In genomic region chr2:180895321-180895720, GRCm38 (mm10) we compare ENCODE assay signal across 13 mouse cellular contexts. TPM values are rescaled to one million over a fixed set of nuclear protein-coding genes. Genes with fewer than 3 reads are reported as not detected.
A peak's percentile ranks its signal among the peaks of the same experiment; 100 is the strongest.
DNase-seq lines count a peak whose midpoint lies in the region; ATAC-seq and TF ChIP-seq lines count a peak whose summit lies in the region.
"Had no signal": no experiment of that assay in that cellular context is flagged by ENCODE, and none has a peak within 500 bp of the region (broad histone marks: within the 10 kb centered on the region; RNA-seq: fewer than 3 reads in every experiment).

No protein-coding gene starts in this region.

- peak; percentile 27 for DNase-seq in left cerebral cortex, adult 11 months (ENCODE audit: low spot score)
- no peak for DNase-seq in left cerebral cortex, adult 18-20 months (ENCODE audit: low spot score in 2 of 2)
- peak; percentile 44 for DNase-seq in layer of hippocampus, adult 9-11 months
- no peak for DNase-seq in kidney, postnatal 14 days
- no peak for DNase-seq in ovary, postnatal 14 days (ENCODE audit: low spot score)

- peak overlapping the region; percentile 98 for H3K9ac ChIP-seq in forebrain, embryonic 13.5 days
- H3K9ac ChIP-seq: heart, embryonic 13.5 days had no signal

- WGBS in forebrain, embryonic 13.5 days, result 40% methylated on average over 3 of the region's 3 CpGs
- 19% methylated on average over 3 of the region's 3 CpGs for WGBS in olfactory bulb, adult 2 months

- no peak for ATAC-seq in forebrain, embryonic 13.5 days
- ATAC-seq in megakaryocyte-erythroid progenitor cell, adult 5-6 weeks (replicated peaks; ENCODE audit: low FRiP score, low TSS enrichment, poor library complexity, severe bottlenecking), result no peak

- H3K27me3 ChIP-seq in forebrain, embryonic 13.5 days, result peaks cover 21% of the 10 kb centered on the region

- H3K27ac ChIP-seq in forebrain, embryonic 13.5 days, result peak overlapping the region; percentile 99
- peak overlapping the region; percentile 88 for H3K27ac ChIP-seq in olfactory bulb, adult 2 months (ENCODE audit: insufficient read depth, low read depth, low read length)
- H3K27ac ChIP-seq: heart, embryonic 13.5 days; macrophage had no signal

- no peak for TF ChIP-seq CTCF in olfactory bulb, adult 2 months (IDR thresholded peaks at IDR 0.05; ENCODE audit: insufficient read depth, low read depth, low read length)

- H3K4me3 ChIP-seq in forebrain, embryonic 13.5 days, result peak overlapping the region; percentile 85
- peak overlapping the region; percentile 42 for H3K4me3 ChIP-seq in olfactory bulb, adult 2 months (ENCODE audit: insufficient read depth, low read depth, low read length)

- peaks cover 56% of the 10 kb centered on the region for H3K4me1 ChIP-seq in forebrain, embryonic 13.5 days
- peaks cover 31% of the 10 kb centered on the region for H3K4me1 ChIP-seq in olfactory bulb, adult 2 months (ENCODE audit: control insufficient read depth, insufficient read depth, low read length)

- no peak for TF ChIP-seq POLR2A in olfactory bulb, adult 2 months (IDR thresholded peaks at IDR 0.05; ENCODE audit: insufficient read depth, low read depth, low read length)

- no peaks in the 10 kb centered on the region for H3K9me3 ChIP-seq in forebrain, embryonic 13.5 days (replicated peaks)
- H3K9me3 ChIP-seq: heart, embryonic 13.5 days had no signal

- peak overlapping the region; percentile 77 for H3K4me2 ChIP-seq in forebrain, embryonic 13.5 days

- peaks cover 11% of the 10 kb centered on the region; the same call in 1 of the 2 replicates for H3K36me3 ChIP-seq in forebrain, embryonic 13.5 days (ENCODE audit: poor library complexity, severe bottlenecking)
- H3K36me3 ChIP-seq: heart, embryonic 13.5 days had no signal

RNA-seq across cellular contexts. Expression of gene Ythdf1, which starts 25.4 kb away (rescaled TPM):
- 10 to 100 TPM; 59.0 to 59.7 TPM for total RNA-seq in left cerebral cortex, adult 18-20 months (2021)
- polyA plus RNA-seq in forebrain, embryonic 13.5 days (2015; fragmentation: Nextera tagmentation; extraction: Ambion mirVana), result 25.3 and 33.1 TPM in 2 replicates
- polyA plus RNA-seq in olfactory bulb, adult 2 months (2012; ENCODE audit: insufficient read depth, insufficient read length, low replicate concordance, missing spikeins), result not detected in 2 replicates
- 58.9 and 67.4 TPM in 2 replicates for total RNA-seq in megakaryocyte-erythroid progenitor cell, adult 5-6 weeks (2014; fragmentation: Nextera tagmentation)
- 26.4 and 38.3 TPM in 2 replicates for total RNA-seq in megakaryocyte-erythroid progenitor cell, adult 5-6 weeks (2017)

RNA-seq across cellular contexts. Expression of gene Birc7, which starts 33.5 kb away (rescaled TPM):
- total RNA-seq in left cerebral cortex, adult 18-20 months (2021), result not detected
- polyA plus RNA-seq in forebrain, embryonic 13.5 days (2015; fragmentation: Nextera tagmentation; extraction: Ambion mirVana), result 0.14 and 0.25 TPM in 2 replicates
- not detected in 2 replicates for polyA plus RNA-seq in olfactory bulb, adult 2 months (2012; ENCODE audit: insufficient read depth, insufficient read length, low replicate concordance, missing spikeins)
- not detected in 2 replicates for total RNA-seq in megakaryocyte-erythroid progenitor cell, adult 5-6 weeks (2014; fragmentation: Nextera tagmentation)
- not detected in 2 replicates for total RNA-seq in megakaryocyte-erythroid progenitor cell, adult 5-6 weeks (2017)
- total RNA-seq: adrenal gland, postnatal 25 days; layer of hippocampus, postnatal 14 days; liver, adult 2 months had no signal
- polyA plus RNA-seq: liver, adult 2 months; macrophage had no signal

RNA-seq across cellular contexts. Expression of gene Nkain4, which starts 59.2 kb away (rescaled TPM):
- 10 to 100 TPM; 43.2 to 44.2 TPM for total RNA-seq in left cerebral cortex, adult 18-20 months (2021)
- polyA plus RNA-seq in forebrain, embryonic 13.5 days (2015; fragmentation: Nextera tagmentation; extraction: Ambion mirVana), result 53.3 and 53.8 TPM in 2 replicates
- polyA plus RNA-seq in olfactory bulb, adult 2 months (2012; ENCODE audit: insufficient read depth, insufficient read length, low replicate concordance, missing spikeins), result not detected in 2 replicates
- total RNA-seq in megakaryocyte-erythroid progenitor cell, adult 5-6 weeks (2014; fragmentation: Nextera tagmentation), result not detected in 2 replicates
- not detected in 2 replicates for total RNA-seq in megakaryocyte-erythroid progenitor cell, adult 5-6 weeks (2017)
- polyA plus RNA-seq: macrophage had no signal

Comparison
In these comparisons a context has a peak if more than half of its experiments do, and no peak if none do; other contexts are left out.
1. DNase-seq: peak in left cerebral cortex, adult 11 months (single experiment) and layer of hippocampus, adult 9-11 months (single experiment); none in left cerebral cortex, adult 18-20 months (0 of 2), kidney, postnatal 14 days (single experiment) and ovary, postnatal 14 days (single experiment).
2. RNA of gene Nkain4, which starts 59.2 kb away (total RNA-seq): 43.2 to 44.2 TPM in left cerebral cortex, adult 18-20 months; not detected in megakaryocyte-erythroid progenitor cell, adult 5-6 weeks; every median in the first group is over 10 times any median in the second.